Mouse (Mus musculus) kidney, postnatal 25 days (tissue): ENCODE data around the gene Il16.
A peak's percentile ranks its signal among the peaks of the same experiment; 100 is the strongest.

Experiments used
- DNase-seq, 2 experiments: peaks; one replicate each; pipeline ENCODE4 v3.0.0; 2021; ENCODE audit warnings: mixed read lengths in 2 of 2

Il16 gene

GRCm38 (mm10) chr7:83604180-83604944 is 141.2 kb downstream of the Il16 start:
- DNase-seq: no peak

GRCm38 (mm10) chr7:83599913-83600286 is 145.6 kb downstream of the Il16 start:
- peak; percentile 63 to 75 for DNase-seq

GRCm38 (mm10) chr7:83598997-83599912 is 146.3 kb downstream of the Il16 start:
- DNase-seq: no peak

GRCm38 (mm10) chr7:83597063-83597462 is 148.5 kb downstream of the Il16 start:
- DNase-seq: no peak

GRCm38 (mm10) chr7:83594056-83594455 is 151.5 kb downstream of the Il16 start:
- peak; percentile 26 to 59 for DNase-seq
